Mouse (Mus musculus): ENCODE measurements at regions not wholly inside any gene's neighbourhood (a gene's known extent, or its start where the extent isn't known, plus 50 kb on each side); places are given as distances from the start of the nearest gene placed in this dataset.

- 49% methylated on average over 9 of the region's 9 CpGs for WGBS (ENCODE audit: insufficient replicate concordance)
- Histone ChIP-seq H3K9ac (replicated peaks) (no peak overlapping the region), H3K27me3 (ENCODE audit: control insufficient read depth, insufficient read depth, low read length) (no peaks in the 10 kb centered on the region), H3K9me3 (ENCODE audit: control insufficient read depth, low read length) (no peaks in the 10 kb centered on the region), H3K4me2 (ENCODE audit: low read depth) (no peak overlapping the region), H3K4me3 (ENCODE audit: insufficient read depth in 1 of 2, low read depth in 2 of 2, low read length in 2 of 2) (no peak overlapping the region), H3K27ac (no peak overlapping the region), H3K4me1 (replicated peaks; ENCODE audit: control insufficient read depth in 2 of 2, insufficient read depth in 2 of 2, low read length in 1 of 2) (no peaks in the 10 kb centered on the region), H3K36me3 (replicated peaks; ENCODE audit: control insufficient read depth, insufficient read depth, low read depth) (no peaks in the 10 kb centered on the region)
- DNase-seq (ENCODE audit: low read depth in 3 of 3, low spot score in 3 of 3): no peak
- TF ChIP-seq CTCF (IDR thresholded peaks at IDR 0.05; ENCODE audit: low read depth) (no peak), EP300 (IDR thresholded peaks at IDR 0.05; ENCODE audit: low read depth) (no peak)
- ATAC-seq (ENCODE audit: insufficient read depth): no peak
Observed at GRCm38 (mm10) chr7:133311116-133311801, 187.1 kb upstream of the Ctbp2 start.

- Histone ChIP-seq H3K36me3 (replicated peaks; ENCODE audit: control insufficient read depth, insufficient read depth, low read depth) (no peaks in the 10 kb centered on the region), H3K9ac (replicated peaks) (no peak overlapping the region), H3K4me1 (replicated peaks; ENCODE audit: control insufficient read depth in 2 of 2, insufficient read depth in 2 of 2, low read length in 1 of 2) (no peaks in the 10 kb centered on the region), H3K9me3 (ENCODE audit: control insufficient read depth, low read length) (no peaks in the 10 kb centered on the region), H3K27ac (no peak overlapping the region), H3K4me2 (ENCODE audit: low read depth) (no peak overlapping the region), H3K27me3 (ENCODE audit: control insufficient read depth, insufficient read depth, low read length) (no peaks in the 10 kb centered on the region), H3K4me3 (ENCODE audit: insufficient read depth in 1 of 2, low read depth in 2 of 2, low read length in 2 of 2) (no peak overlapping the region)
- WGBS (ENCODE audit: insufficient replicate concordance): 52% methylated on average over 5 of the region's 5 CpGs
- TF ChIP-seq CTCF (IDR thresholded peaks at IDR 0.05; ENCODE audit: low read depth) (no peak), EP300 (IDR thresholded peaks at IDR 0.05; ENCODE audit: low read depth) (no peak)
- ATAC-seq (ENCODE audit: insufficient read depth) (no peak), DNase-seq (ENCODE audit: low read depth in 3 of 3, low spot score in 3 of 3) (no peak)
Observed at GRCm38 (mm10) chr7:133304461-133304860, 180.3 kb upstream of the Ctbp2 start.

- Histone ChIP-seq H3K4me3 (ENCODE audit: insufficient read depth in 1 of 2, low read depth in 2 of 2, low read length in 2 of 2) (no peak overlapping the region), H3K27me3 (ENCODE audit: control insufficient read depth, insufficient read depth, low read length) (no peaks in the 10 kb centered on the region), H3K4me1 (replicated peaks; ENCODE audit: control insufficient read depth in 2 of 2, insufficient read depth in 2 of 2, low read length in 1 of 2) (no peaks in the 10 kb centered on the region), H3K27ac (no peak overlapping the region), H3K4me2 (ENCODE audit: low read depth) (no peak overlapping the region), H3K9me3 (ENCODE audit: control insufficient read depth, low read length) (no peaks in the 10 kb centered on the region), H3K9ac (replicated peaks) (no peak overlapping the region), H3K36me3 (replicated peaks; ENCODE audit: control insufficient read depth, insufficient read depth, low read depth) (no peaks in the 10 kb centered on the region)
- ATAC-seq (ENCODE audit: insufficient read depth): no peak
- no peak for DNase-seq (ENCODE audit: low read depth in 3 of 3, low spot score in 3 of 3)
- 73% methylated on average over 3 of the region's 3 CpGs for WGBS (ENCODE audit: insufficient replicate concordance)
- TF ChIP-seq EP300 (IDR thresholded peaks at IDR 0.05; ENCODE audit: low read depth): no peak
- TF ChIP-seq CTCF (IDR thresholded peaks at IDR 0.05; ENCODE audit: low read depth): no peak
Observed at GRCm38 (mm10) chr7:133290471-133290870, 166.3 kb upstream of the Ctbp2 start.

GRCm38 (mm10) chr7:133288236-133288635 lies 164.1 kb upstream of the Ctbp2 start:
- Histone ChIP-seq H3K4me2 (ENCODE audit: low read depth) (no peak overlapping the region), H3K4me3 (ENCODE audit: insufficient read depth in 1 of 2, low read depth in 2 of 2, low read length in 2 of 2) (no peak overlapping the region), H3K4me1 (replicated peaks; ENCODE audit: control insufficient read depth in 2 of 2, insufficient read depth in 2 of 2, low read length in 1 of 2) (no peaks in the 10 kb centered on the region), H3K9me3 (ENCODE audit: control insufficient read depth, low read length) (no peaks in the 10 kb centered on the region), H3K36me3 (replicated peaks; ENCODE audit: control insufficient read depth, insufficient read depth, low read depth) (no peaks in the 10 kb centered on the region), H3K9ac (replicated peaks) (no peak overlapping the region), H3K27ac (no peak overlapping the region), H3K27me3 (ENCODE audit: control insufficient read depth, insufficient read depth, low read length) (no peaks in the 10 kb centered on the region)
- TF ChIP-seq CTCF (IDR thresholded peaks at IDR 0.05; ENCODE audit: low read depth) (no peak), EP300 (IDR thresholded peaks at IDR 0.05; ENCODE audit: low read depth) (no peak)
- 47% methylated on average over 3 of the region's 3 CpGs for WGBS (ENCODE audit: insufficient replicate concordance)
- DNase-seq (ENCODE audit: low read depth in 3 of 3, low spot score in 3 of 3): no peak
- no peak for ATAC-seq (ENCODE audit: insufficient read depth)

- Histone ChIP-seq H3K27ac (no peak overlapping the region), H3K27me3 (ENCODE audit: control insufficient read depth, insufficient read depth, low read length) (no peaks in the 10 kb centered on the region), H3K4me1 (replicated peaks; ENCODE audit: control insufficient read depth in 2 of 2, insufficient read depth in 2 of 2, low read length in 1 of 2) (no peaks in the 10 kb centered on the region), H3K4me2 (ENCODE audit: low read depth) (no peak overlapping the region), H3K36me3 (replicated peaks; ENCODE audit: control insufficient read depth, insufficient read depth, low read depth) (no peaks in the 10 kb centered on the region), H3K4me3 (ENCODE audit: insufficient read depth in 1 of 2, low read depth in 2 of 2, low read length in 2 of 2) (no peak overlapping the region), H3K9me3 (ENCODE audit: control insufficient read depth, low read length) (no peaks in the 10 kb centered on the region), H3K9ac (replicated peaks) (no peak overlapping the region)
- no peak for DNase-seq (ENCODE audit: low read depth in 3 of 3, low spot score in 3 of 3)
- TF ChIP-seq CTCF (IDR thresholded peaks at IDR 0.05; ENCODE audit: low read depth) (no peak), EP300 (IDR thresholded peaks at IDR 0.05; ENCODE audit: low read depth) (no peak)
- ATAC-seq (ENCODE audit: insufficient read depth): no peak
- whole genome bisulfite sequencing (ENCODE audit: insufficient replicate concordance): 70% methylated on average over 7 of the region's 7 CpGs
Observed at GRCm38 (mm10) chr7:133286836-133287235, 162.7 kb upstream of the Ctbp2 start.
